Mouse (Mus musculus) megakaryocyte, adult 5-6 weeks (primary cell): ENCODE measurements around the gene Zcchc7. TPM values are rescaled to one million over a fixed set of nuclear protein-coding genes. Genes with fewer than 3 reads are reported as not detected.

Source experiments
- ATAC-seq: 2 replicates; pipeline ENCODE4 v1.8.0; 2016; ENCODE audit warnings: mild to moderate bottlenecking, inconsistent platforms; ENCODE audit not compliant: poor library complexity, severe bottlenecking
- total RNA-seq, 2 experiments: library from RNA; stranded (forward) in 1 of 2; stranded (reverse) in 1 of 2; fragments of 153-499, 151-499 nt in 1 of 2; fragments of 221-1000, 200-1000 nt in 1 of 2; gene quantifications; 2 replicates each; pipeline versions ENCODE4 v1.2.3 to v1.2.4; 2015 to 2017

Zcchc7 gene
- total RNA-seq (2015) (30.9 and 37.4 TPM in 2 replicates), total RNA-seq (2017) (107 and 113 TPM in 2 replicates)

GRCm38 (mm10) chr4:44755553-44756133, at the start of gene Zcchc7:
Zcchc7 (plus strand) TSS chr4:44755877.
- ATAC-seq, result peak; percentile 34

GRCm38 (mm10) chr4:44705967-44706366, 49.7 kb upstream of the Zcchc7 start:
- no peak for ATAC-seq

DNA sequence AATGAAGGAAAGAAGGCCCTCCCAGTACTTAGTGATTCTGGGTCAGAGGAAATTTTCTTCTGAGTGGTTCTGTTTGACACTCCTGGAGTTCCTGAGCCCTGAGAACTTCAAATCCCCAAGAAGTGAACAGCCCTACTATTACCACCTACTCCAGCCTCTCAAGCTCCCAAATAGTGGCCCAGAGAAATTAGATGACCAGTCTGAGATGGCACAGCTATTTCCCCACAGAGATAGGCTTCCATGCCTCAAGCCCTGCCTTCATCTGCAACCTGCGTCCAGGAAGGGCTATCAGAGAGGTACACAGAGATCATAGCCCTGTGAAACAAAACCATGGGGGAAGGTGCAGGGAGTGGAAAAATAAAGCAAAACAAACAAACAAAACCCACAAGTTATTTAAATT, 48.8 kb upstream of the Zcchc7 start:
- ATAC-seq, result no peak

- ATAC-seq, result no peak
These were observed 47.4 kb upstream of the Zcchc7 start for GRCm38 (mm10) chr4:44708311-44708710.

DNA sequence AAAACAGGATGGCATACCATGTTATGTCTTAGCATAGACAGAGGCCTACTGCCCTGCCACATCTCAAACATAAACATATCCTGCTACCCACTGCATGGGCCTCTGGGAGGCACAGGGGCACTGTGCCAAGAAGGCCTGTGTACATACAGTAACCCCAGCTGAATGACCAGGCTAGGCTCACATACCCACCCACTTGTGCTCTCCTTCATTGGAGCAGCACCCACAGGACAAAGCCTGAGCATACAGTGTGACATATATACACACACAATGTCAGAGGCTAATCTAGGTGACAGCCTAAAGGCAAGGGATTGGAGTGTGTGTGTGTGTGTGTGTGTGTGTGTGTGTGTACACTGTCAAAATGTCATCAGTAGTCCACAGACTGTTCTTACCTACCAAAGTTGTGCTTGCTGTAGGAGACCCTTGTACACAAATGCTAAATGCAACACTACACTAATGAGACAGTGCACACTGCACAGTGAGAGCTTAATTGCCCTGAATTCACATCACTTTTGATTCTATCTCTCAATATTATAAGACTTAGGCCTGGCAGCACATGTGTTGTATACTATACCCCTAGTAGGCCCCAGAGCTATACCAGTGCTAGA, 46.5 kb upstream of the Zcchc7 start:
- no peak for ATAC-seq

DNA sequence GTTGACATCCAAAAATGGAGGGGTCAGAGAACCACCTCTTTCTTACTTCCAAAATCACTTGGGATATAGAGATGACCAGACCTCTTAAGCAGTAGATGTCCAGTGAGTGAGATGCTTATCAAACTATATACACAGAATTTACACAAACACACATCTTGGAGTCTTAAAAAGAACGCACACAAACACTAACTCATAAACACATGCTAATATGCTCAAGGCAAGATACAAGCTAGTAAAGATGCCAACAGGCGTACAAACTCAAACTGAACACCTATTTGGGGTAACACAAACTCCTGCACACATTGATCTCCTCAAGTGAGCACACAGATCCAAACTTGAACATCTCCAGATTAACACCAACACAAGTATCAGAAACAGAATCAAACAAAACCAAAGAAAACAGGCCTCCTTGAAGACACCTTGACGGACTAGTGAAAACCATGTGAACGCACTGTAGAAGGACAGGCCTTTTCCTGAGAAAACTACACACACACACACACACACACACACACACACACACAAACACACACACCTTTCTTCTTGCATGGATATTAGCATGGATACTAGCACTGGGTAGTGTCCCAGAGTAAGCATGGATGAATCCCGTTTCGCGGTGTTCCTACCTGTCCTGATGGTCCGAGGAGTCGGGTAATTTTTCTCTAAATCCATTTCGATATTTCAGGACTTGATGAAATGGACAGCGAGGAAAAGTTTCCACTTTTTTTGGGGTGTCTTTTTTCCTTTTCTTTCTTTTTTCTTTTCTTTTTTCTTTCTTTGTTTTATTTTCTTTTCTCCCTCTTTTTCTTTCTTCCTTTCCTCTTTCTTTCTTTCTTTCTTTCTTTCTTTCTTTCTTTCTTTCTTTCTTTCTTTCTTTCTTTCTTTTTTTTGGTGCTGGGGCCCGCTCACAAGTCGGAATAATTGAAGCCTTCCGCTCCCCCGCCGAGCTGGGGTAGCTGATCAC, 45.7 kb upstream of the Zcchc7 start, which contains the start of gene Pax5:
Gene Pax5, minus strand, starts transcription at position 748 of the 961 bp plus-strand sequence.
- no peak for ATAC-seq

- no peak for ATAC-seq
These were observed 45.0 kb upstream of the Zcchc7 start for GRCm38 (mm10) chr4:44710701-44711097.

DNA sequence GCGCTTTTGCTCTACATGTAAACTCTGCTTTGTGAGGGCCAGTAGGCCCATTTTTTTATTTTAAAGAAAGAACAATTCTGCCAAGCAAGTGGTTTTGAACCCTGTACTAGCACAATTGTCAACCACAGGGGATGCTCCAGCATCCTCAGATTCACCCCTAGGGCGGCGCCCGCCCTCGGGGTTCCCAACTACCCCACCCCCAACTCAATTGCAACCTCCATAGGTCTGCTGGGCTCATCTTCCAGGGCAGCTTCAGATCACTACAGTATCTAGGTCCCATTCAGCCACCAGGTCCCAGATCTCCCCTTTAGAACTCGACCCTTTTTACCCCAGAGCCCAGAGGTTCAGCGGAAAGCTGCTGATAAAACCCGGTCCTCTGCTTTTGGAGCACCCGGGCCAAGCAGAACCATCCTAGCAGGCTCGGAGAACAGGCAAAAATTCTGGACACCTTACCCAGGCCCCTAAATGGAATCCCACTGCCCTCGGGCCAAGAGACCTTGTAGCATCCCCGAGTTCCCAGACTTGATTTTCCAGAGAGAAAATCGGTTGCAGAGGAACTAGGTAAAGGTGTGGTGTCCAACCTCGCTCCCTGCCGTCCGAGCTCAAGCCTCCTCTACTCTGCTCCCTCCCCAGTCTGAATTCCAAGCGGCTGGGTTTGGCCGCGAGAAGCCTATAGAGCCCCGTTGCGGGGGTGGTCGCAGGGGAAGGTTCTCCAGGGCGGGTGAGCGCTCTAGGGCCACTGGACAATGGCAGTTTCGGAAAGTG, 44.4 kb upstream of the Zcchc7 start:
- no peak for ATAC-seq

DNA sequence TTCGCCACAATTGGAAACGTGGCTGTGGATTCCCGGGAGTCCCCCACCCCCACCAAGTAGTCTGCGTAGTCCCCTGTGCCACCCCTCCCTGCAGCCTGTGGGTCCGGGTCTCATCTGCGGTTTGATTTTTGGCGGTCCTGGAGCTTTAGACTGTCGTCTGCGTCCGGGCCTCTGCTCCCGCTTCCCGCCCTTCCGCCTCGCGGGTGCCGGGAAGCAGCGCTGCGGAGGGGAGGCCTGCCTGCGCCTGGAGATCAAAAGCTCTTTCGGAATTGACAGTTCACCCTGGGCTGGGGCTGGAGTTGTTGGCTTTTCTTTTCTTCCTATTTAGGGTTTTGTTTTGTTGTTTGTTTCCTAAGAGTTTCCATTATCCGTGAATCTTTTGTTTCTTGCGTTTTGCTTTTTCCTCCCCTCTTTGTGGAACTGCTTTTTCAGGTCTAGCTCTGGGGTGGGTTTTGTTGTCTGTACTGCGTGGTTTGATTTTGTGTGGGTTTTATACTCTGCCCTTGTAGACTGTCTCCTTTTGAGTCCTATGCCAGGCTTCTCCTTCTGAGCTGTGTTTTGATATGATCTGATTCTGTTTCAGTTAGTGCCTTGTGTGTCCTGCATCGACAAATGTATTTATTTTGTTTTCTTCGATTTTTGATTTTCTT, 43.5 kb upstream of the Zcchc7 start:
- no peak for ATAC-seq

DNA sequence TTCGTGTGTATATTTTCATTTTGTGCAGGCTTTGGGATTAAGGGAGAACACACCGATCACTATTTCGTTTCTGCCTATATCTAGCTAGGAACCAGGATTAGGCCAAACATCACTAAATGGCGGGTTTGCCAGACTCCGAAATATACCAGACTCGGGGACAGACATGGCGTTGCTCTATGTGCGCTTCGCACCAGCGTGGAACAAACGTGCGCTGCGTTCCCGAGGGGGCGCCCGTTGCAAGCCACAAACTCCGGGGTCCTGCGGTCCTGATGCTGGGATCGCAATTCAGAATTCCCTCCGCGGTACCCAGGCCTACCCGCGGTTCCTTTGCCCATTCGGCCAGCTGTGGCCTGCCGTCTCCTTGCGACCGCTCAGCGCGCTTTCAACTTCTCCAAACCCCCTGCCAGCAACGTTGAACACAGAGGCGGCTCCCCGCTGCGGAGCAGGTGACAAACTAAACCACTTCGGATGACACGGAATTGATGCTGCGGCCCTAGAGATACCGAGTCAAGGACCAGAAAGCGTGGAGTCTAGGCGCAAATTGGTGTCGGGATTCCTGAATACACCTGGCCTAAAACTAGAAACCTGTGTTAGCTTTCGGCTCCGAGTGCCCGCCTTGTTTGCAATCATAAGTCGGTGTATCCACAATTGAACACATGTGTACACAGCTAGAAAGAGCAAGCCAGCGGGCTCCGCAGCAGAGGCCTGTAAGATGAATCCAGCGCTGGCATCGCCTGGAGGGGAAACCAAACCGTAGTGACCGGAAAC, 42.7 kb upstream of the Zcchc7 start:
- ATAC-seq, result no peak

- ATAC-seq, result no peak
These were observed 42.1 kb upstream of the Zcchc7 start for GRCm38 (mm10) chr4:44713554-44714051.

GRCm38 (mm10) chr4:44714111-44714621, 41.5 kb upstream of the Zcchc7 start:
- ATAC-seq, result no peak

DNA sequence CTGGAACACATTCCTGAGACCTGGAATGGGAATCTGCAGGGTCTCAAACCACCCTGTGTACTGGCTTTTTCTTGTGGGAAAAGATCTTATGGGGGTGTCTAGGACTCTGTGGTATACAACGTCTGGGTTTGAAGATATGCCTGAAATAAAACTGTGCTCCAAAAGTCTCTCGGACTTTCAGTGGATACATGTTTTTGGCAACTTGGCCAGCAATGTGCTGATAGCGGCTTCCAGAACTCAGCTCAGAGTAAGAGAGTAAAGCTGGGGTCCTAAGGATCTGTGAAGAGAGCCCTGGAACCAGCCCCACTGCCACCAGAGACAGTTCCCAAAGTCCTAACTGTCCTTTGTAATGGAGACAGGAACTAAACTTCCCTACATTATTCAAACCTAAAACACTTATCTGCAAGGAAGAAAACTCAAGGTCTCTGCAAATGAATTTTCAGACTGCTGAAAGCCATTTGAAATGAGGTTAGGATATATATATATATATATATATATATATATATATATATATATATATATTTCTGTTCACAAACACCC, 40.0 kb upstream of the Zcchc7 start:
- no peak for ATAC-seq

- ATAC-seq, result no peak
These were observed 39.3 kb upstream of the Zcchc7 start for GRCm38 (mm10) chr4:44716391-44716790.

DNA sequence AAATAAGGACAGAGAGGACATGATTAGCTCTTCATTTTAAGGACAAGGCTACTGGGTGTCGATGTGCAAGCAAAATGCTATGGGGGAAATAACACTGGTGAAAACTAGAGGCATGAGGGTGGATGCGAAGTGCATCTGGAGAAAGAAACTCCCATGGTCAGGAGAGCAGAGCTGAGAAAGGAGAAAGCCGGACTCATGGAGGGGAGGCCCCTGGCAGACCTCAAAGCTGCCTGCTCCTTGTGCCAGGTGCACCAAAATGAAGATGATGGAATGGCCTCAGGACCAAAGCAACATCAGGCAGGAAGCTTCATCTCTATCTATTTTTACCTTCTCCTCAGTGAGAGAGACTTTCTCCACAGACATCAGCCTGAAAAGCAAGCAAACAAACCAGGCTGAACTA, 38.0 kb upstream of the Zcchc7 start:
- ATAC-seq, result no peak

DNA sequence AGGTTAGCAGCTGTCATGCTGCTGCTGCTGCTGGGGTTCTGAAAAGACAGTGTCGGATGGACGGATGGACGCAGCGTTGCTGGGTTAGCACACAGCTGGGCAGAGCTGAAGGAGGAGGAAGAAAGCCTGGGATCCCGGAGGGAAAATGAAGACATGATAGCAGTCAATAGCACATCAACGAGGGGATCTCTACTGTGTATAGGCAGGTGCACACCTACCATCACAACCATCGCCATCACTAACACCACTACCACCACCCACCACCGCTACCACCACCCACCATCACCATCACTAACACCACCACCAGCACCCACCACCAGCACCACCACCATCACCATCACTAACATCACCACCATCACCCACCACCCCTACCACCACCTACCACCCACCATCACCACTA, 35.6 kb upstream of the Zcchc7 start:
- ATAC-seq, result no peak

DNA sequence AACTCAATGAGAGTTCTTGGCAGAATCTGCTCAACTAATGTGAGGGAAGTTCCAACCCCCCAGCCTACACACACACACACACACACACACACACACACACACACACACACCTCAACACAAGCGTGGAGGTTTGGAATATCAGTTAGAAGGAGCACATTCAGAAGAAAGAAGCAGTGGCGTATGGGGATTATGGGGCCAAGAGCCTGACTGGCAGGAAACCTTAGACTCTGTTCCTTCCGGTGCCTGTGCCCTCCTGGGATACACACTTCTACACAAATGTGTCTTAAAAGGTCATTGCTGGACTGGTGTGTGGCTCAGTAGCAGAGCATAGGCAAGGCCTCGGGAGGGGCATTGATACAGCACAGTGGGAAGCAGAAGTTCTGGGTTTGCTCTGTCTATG, 34.4 kb upstream of the Zcchc7 start:
- ATAC-seq, result no peak

GRCm38 (mm10) chr4:44740471-44740870, 15.2 kb upstream of the Zcchc7 start:
- ATAC-seq, result no peak
